Mouse (Mus musculus) pancreas, adult 10 weeks (tissue): ENCODE data around the gene 2010109A12Rik. TPM values are rescaled to one million over a fixed set of nuclear protein-coding genes. Genes with fewer than 3 reads are reported as not detected.

Experiments
- polyA plus RNA-seq: library from polyadenylated mRNA; stranded (reverse); fragments of 350-450 nt; fragmentation: Illumina TruSeq; extraction: RNeasy Lipid Tissue Mini Kit (QIAGEN cat#74804); gene quantifications from one replicate; pipeline ENCODE4 v1.2.3, GENCODE M21; 2015; ENCODE audit warnings: low read depth, low replicate concordance; ENCODE audit not compliant: insufficient read depth

Gene 2010109A12Rik
- not detected for polyA plus RNA-seq

DNA sequence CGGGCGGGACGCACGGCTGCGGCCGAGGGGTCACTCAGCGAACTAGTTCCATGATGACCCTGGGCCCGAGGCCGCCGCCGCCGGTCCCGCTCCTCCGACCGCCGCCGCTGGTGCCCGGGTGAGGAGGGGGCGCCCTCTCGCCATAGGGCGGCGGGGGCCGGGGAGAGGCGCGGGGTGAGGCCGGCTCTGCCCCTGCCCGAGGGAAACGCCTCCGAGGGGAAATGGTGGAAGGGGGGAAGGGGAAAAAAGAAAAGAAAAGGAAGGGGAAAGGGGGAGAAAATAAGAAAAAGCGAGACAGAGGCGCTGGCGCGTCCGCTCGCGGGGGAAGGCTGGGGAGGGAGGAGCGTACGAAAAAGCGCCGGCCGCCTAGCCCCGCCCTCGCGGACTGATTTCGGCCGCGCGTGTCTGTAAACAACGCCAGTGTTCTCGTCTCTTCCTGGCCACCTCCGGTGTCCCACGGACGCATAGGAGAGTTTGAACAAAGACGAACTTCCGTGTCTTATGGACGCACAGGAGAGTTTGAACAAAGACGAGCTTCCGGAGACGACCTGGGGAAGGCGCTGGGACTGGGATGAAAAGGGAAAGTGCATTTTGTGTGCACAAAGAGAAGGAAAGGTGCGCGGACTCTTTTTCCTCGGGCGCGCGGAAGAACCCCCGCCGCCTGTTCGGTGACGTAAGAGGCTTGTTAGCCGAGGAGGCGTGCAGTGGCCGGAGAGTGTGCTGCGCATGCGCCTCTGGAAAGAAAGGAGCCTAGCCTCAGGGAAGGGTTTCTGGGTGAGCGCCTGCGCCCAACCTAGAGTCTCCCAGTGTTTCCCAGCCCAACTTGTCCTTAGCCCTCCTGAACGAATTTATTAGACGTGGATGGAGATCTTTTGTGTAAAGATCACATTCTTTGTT, at the start of gene 2010109A12Rik, which contains the start of gene Ccni:
2010109A12Rik (plus strand) TSS at position 410 of the 897 bp plus-strand sequence.
Ccni (minus strand) TSS at position 387 of the 897 bp plus-strand sequence.

Other genes with a start within 250 kb of the 2010109A12Rik start
- not detected for gene Sowahb, start 161.5 kb upstream of the 2010109A12Rik start, polyA plus RNA-seq
- gene Sept11, start 113.1 kb upstream of the 2010109A12Rik start, polyA plus RNA-seq = 12.1 TPM
- 22.5 TPM for gene Ccni, start within 50 bp of the 2010109A12Rik start, polyA plus RNA-seq
- 4.3 TPM for gene Ccng2, start 60.7 kb downstream of the 2010109A12Rik start, polyA plus RNA-seq